Mouse (Mus musculus): Measurements from ENCODE around the gene Adk. TPM values are rescaled to one million over a fixed set of nuclear protein-coding genes. Genes with fewer than 3 reads are reported as not detected.

The Adk gene
- total and polyA plus RNA-seq, 3 experiments = 47.9 to 129 (median 59.0) TPM

- no peaks in the 10 kb centered on the region for H3K9me3 ChIP-seq (replicated peaks; ENCODE audit: low read length)
- dilution Hi-C loops (cut with MboI; ENCODE audit: extremely low pct_ligation_motif_present, extremely low pct_unique_long_range_greater_than_20kb, low sequenced_read_pairs) = no loop called here
- no peaks in the 10 kb centered on the region for H3K79me2 ChIP-seq (replicated peaks; ENCODE audit: control insufficient read depth, extremely low read depth, insufficient read depth, poor library complexity, severe bottlenecking)
- H3K27me3 ChIP-seq (replicated peaks) = no peaks in the 10 kb centered on the region
- H3K4me3 ChIP-seq (replicated peaks in 1 of 3; ENCODE audit: low read depth in 2 of 3, low read length in 2 of 3, poor library complexity in 1 of 3) = no peak overlapping the region
- no peak overlapping the region for H3K9ac ChIP-seq (ENCODE audit: insufficient read depth, low read depth)
- H3K36me3 ChIP-seq (replicated peaks in 1 of 2; ENCODE audit: control insufficient read depth in 1 of 2, insufficient read depth in 1 of 2, low read length in 1 of 2) = peaks cover 0 to 8% of the 10 kb centered on the region in 2 experiments
- no peak for DNase-seq (ENCODE audit: extremely low read depth)
- in situ Hi-C loops (cut with MboI; ENCODE audit: low pct_ligation_motif_present, low pct_unique_long_range_greater_than_20kb, low sequenced_read_pairs) = no loop called here
- TF ChIP-seq E2F4 (IDR thresholded peaks at IDR 0.05; ENCODE audit: insufficient replicate concordance, low read depth, low read length) = no peak
- no peak for TF ChIP-seq ZKSCAN1 (IDR thresholded peaks at IDR 0.05; ENCODE audit: borderline replicate concordance, low read depth, low read length)
- TF ChIP-seq ZC3H11A (IDR thresholded peaks at IDR 0.05; ENCODE audit: low read depth, low read length) = no peak
- no peak for TF ChIP-seq POLR2A (IDR thresholded peaks at IDR 0.05; ENCODE audit: low read depth, low read length)
- TF ChIP-seq KAT2A (IDR thresholded peaks at IDR 0.05; ENCODE audit: insufficient replicate concordance, low read length) = no peak
- no peak for TF ChIP-seq ELF1 (IDR thresholded peaks at IDR 0.05; ENCODE audit: low read depth, low read length)
- no peak for TF ChIP-seq IRF4 (IDR thresholded peaks at IDR 0.05; ENCODE audit: low read depth, low read length)
- TF ChIP-seq RCOR1 (conservative IDR thresholded peaks at IDR 0.05; ENCODE audit: low read depth, low read length) = no peak
- TF ChIP-seq JUND (conservative IDR thresholded peaks at IDR 0.05; ENCODE audit: low read depth, low read length) = no peak
- no peak for TF ChIP-seq TCF12 (IDR thresholded peaks at IDR 0.05; ENCODE audit: low read depth, low read length)
- TF ChIP-seq JUN (IDR thresholded peaks at IDR 0.05; ENCODE audit: insufficient read depth, low read depth, low read length) = no peak
- TF ChIP-seq UBTF (IDR thresholded peaks at IDR 0.05; ENCODE audit: low read depth, low read length) = no peak
- no peak overlapping the region for H3K27ac ChIP-seq (ENCODE audit: insufficient read depth, low read depth)
- no peak overlapping the region for H3K4me2 ChIP-seq (ENCODE audit: insufficient read depth, low read depth, poor library complexity, severe bottlenecking)
- H3K4me1 ChIP-seq (ENCODE audit: control insufficient read depth in 1 of 2, insufficient read depth in 2 of 2) = no peaks in the 10 kb centered on the region
Measured at GRCm38 (mm10) chr14:21100876-21101275, 48.5 kb downstream of the Adk start.

GRCm38 (mm10) chr14:21101562-21101961 is 49.2 kb downstream of the Adk start:
- Histone ChIP-seq H3K4me2 (ENCODE audit: insufficient read depth, low read depth, poor library complexity, severe bottlenecking) (no peak overlapping the region), H3K9me3 (replicated peaks; ENCODE audit: low read length) (no peaks in the 10 kb centered on the region), H3K4me3 (replicated peaks in 1 of 3; ENCODE audit: low read depth in 2 of 3, low read length in 2 of 3, poor library complexity in 1 of 3) (no peak overlapping the region), H3K27me3 (replicated peaks) (no peaks in the 10 kb centered on the region), H3K36me3 (replicated peaks in 1 of 2; ENCODE audit: control insufficient read depth in 1 of 2, insufficient read depth in 1 of 2, low read length in 1 of 2) (peaks cover under 1 to 11% of the 10 kb centered on the region in 2 experiments), H3K9ac (ENCODE audit: insufficient read depth, low read depth) (no peak overlapping the region), H3K4me1 (ENCODE audit: control insufficient read depth in 1 of 2, insufficient read depth in 2 of 2) (no peaks in the 10 kb centered on the region), H3K79me2 (replicated peaks; ENCODE audit: control insufficient read depth, extremely low read depth, insufficient read depth, poor library complexity, severe bottlenecking) (no peaks in the 10 kb centered on the region), H3K27ac (ENCODE audit: insufficient read depth, low read depth) (no peak overlapping the region)
- DNase-seq (ENCODE audit: extremely low read depth) = no peak
- dilution Hi-C loops (cut with MboI; ENCODE audit: extremely low pct_ligation_motif_present, extremely low pct_unique_long_range_greater_than_20kb, low sequenced_read_pairs) = no loop called here
- TF ChIP-seq MXI1 (IDR thresholded peaks at IDR 0.05; ENCODE audit: low read depth, low read length) (no peak), CHD1 (IDR thresholded peaks at IDR 0.05; ENCODE audit: low read depth, low read length) (no peak), ZMIZ1 (IDR thresholded peaks at IDR 0.05; ENCODE audit: low read depth, low read length) (no peak), BHLHE40 (IDR thresholded peaks at IDR 0.05; ENCODE audit: low read depth, low read length) (no peak), E2F4 (IDR thresholded peaks at IDR 0.05; ENCODE audit: insufficient replicate concordance, low read depth, low read length) (no peak)
- in situ Hi-C loops (cut with MboI; ENCODE audit: low pct_ligation_motif_present, low pct_unique_long_range_greater_than_20kb, low sequenced_read_pairs) = no loop called here

Measured in CH12.LX (cell line).